Mouse (Mus musculus) neural tube, embryonic 11.5 days (tissue): ENCODE measurements around the gene Morc1. TPM values are rescaled to one million over a fixed set of nuclear protein-coding genes. Genes with fewer than 3 reads are reported as not detected.

Source experiments
- ATAC-seq: fragments of 200-750 bp; cut with Nextera tagmentation; 2 replicates; pipeline ENCODE4 v1.8.0; 2017; ENCODE audit warnings: moderate number of reproducible peaks, mild to moderate bottlenecking, moderate TSS enrichment, moderate library complexity; ENCODE audit not compliant: insufficient read depth, low FRiP score, low TSS enrichment
- DNase-seq: peaks from one replicate; pipeline ENCODE4 v3.0.0-alpha.2; 2015; ENCODE audit warnings: low spot score
- H3K27ac ChIP-seq: fragments of 300-500 bp; sonication (generic); 2 replicates; pipeline ENCODE4 v1.5.1; 2014; ENCODE audit warnings: low read depth, mild to moderate bottlenecking, low read length
- H3K27me3 ChIP-seq: fragments of 300-500 bp; sonication (generic); 2 replicates; pipeline ENCODE4 v1.6.1; 2014; ENCODE audit warnings: mild to moderate bottlenecking, low read length, mixed read lengths; ENCODE audit not compliant: control insufficient read depth, insufficient read depth
- H3K36me3 ChIP-seq: fragments of 300-500 bp; sonication (generic); 2 replicates; pipeline ENCODE4 v1.6.1; 2014; ENCODE audit warnings: mild to moderate bottlenecking, low read length, moderate library complexity, mixed read lengths; ENCODE audit not compliant: control insufficient read depth, insufficient read depth
- H3K4me1 ChIP-seq: fragments of 300-500 bp; sonication (generic); 2 replicates; pipeline ENCODE4 v1.6.1; 2014; ENCODE audit warnings: low read length, mixed read lengths; ENCODE audit not compliant: control insufficient read depth, insufficient read depth
- H3K4me2 ChIP-seq: fragments of 300-500 bp; sonication (generic); 2 replicates; pipeline ENCODE4 v1.6.1; 2014; ENCODE audit warnings: low read depth, mild to moderate bottlenecking, moderate library complexity
- H3K4me3 ChIP-seq: fragments of 300-500 bp; sonication (generic); 2 replicates; pipeline ENCODE4 v1.5.1; 2014; ENCODE audit warnings: low read depth, low read length
- H3K9ac ChIP-seq: fragments of 300-500 bp; sonication (generic); 2 replicates; pipeline ENCODE4 v1.6.1; 2014; ENCODE audit warnings: mild to moderate bottlenecking, low read length
- H3K9me3 ChIP-seq: fragments of 300-500 bp; sonication (generic); 2 replicates; pipeline ENCODE4 v1.6.1; 2016; ENCODE audit warnings: low read length; ENCODE audit not compliant: control insufficient read depth
- WGBS: fragments of 180-500 bp; shearing (Covaris S2); extraction: QIAGEN DNeasy Blood & Tissue Kit; methylation state at CpG from one replicate; pipeline ENCODE4 v1.1.7; 2014; 5-methylcytosine and 5-hydroxymethylcytosine counted together
- polyA plus RNA-seq: library from polyadenylated mRNA; unstranded; fragments of >200 nt; fragmentation: Nextera tagmentation; extraction: Ambion mirVana; gene quantifications from 2 replicates; pipeline ENCODE4 v1.2.1, GENCODE M21; 2014

Gene Morc1
- polyA plus RNA-seq, 1 experiment from 2014 or later: not detected

DNA sequence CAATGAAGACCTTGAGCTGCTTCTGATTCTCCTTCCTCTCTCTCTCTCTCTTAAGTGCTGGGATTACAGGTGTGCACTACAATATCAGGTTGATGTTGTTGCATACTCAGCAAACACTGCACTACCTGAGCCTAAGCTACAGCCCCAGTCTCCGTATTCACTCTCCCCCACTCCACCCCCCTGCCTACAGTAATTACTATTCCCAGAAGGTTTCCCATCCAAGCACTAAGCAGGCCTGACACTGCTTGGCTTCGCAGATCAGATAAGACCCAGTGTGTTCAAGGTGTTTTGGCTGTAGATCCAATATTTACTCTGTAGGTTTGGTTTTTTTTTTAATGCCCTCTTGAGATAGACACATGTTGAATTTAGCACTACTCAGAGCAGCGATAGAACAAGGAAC is 20.9 kb upstream of the Morc1 start:
- H3K27me3 ChIP-seq: no peaks in the 10 kb centered on the region
- H3K4me2 ChIP-seq: no peak overlapping the region
- DNase-seq (no peak), ATAC-seq (no peak)
- H3K9ac ChIP-seq: no peak overlapping the region
- no peak overlapping the region for H3K27ac ChIP-seq
- no peaks in the 10 kb centered on the region for H3K9me3 ChIP-seq
- no peaks in the 10 kb centered on the region for H3K4me1 ChIP-seq
- 79% methylated on average over 3 of the region's 3 CpGs for WGBS
- no peak overlapping the region for H3K4me3 ChIP-seq
- H3K36me3 ChIP-seq: no peaks in the 10 kb centered on the region

DNA sequence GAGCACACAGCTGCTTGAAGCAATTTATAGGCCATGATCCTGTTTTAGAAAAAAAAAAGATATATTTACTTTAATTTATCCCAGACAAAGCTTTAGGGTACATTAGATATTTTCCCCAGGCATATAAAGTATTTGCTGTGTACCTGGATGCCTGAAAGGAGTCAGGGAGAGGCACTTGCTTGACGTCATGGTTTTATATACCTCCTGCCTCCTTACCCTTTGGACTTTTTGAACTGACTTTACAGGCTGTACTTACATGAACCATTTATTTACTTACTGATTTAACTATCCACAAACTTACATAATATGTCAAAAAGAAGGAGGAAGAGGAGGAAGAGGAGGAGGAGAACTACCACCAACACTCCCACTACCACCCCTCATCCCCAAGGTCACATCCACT is 18.8 kb upstream of the Morc1 start, which contains the start of gene Gm5485:
Gene Gm5485, minus strand, starts transcription at position 171 of the 400 bp plus-strand sequence.
- H3K36me3 ChIP-seq: no peaks in the 10 kb centered on the region
- H3K4me1 ChIP-seq: no peaks in the 10 kb centered on the region
- no peaks in the 10 kb centered on the region for H3K9me3 ChIP-seq
- no peak within 1 kb of the TSS for H3K4me3 ChIP-seq
- 87% methylated on average over 1 of the region's 1 CpGs for WGBS
- DNase-seq: no peak
- no peak within 1 kb of the TSS for H3K4me2 ChIP-seq
- no peak for ATAC-seq
- H3K9ac ChIP-seq: no peak within 1 kb of the TSS
- H3K27ac ChIP-seq: no peak within 1 kb of the TSS
- H3K27me3 ChIP-seq: no peaks in the 10 kb centered on the region

DNA sequence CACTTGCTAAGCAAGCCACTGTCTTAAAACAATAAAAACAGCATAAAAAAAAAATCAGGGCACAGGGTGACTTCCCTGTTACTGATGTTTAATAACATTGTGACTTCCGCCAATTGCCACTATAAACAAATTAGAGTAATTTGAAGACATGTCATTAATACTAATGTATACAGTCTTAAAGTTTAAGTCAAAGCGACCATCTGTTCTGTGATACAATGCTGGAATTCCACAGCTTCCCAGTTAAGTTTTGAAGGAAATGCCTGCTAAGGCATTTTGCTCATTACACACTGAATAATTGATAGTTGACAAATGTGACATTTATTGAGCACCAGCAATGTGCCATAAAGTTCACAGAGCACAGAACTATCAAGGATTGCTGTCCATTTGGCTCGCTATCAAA is 12.5 kb upstream of the Morc1 start:
- DNase-seq: no peak
- Histone ChIP-seq H3K9me3 (no peaks in the 10 kb centered on the region), H3K36me3 (no peaks in the 10 kb centered on the region), H3K4me3 (no peak overlapping the region), H3K4me1 (no peaks in the 10 kb centered on the region), H3K9ac (no peak overlapping the region), H3K4me2 (no peak overlapping the region), H3K27ac (no peak overlapping the region), H3K27me3 (no peaks in the 10 kb centered on the region)
- WGBS: 57% methylated on average over 3 of the region's 3 CpGs
- no peak for ATAC-seq

DNA sequence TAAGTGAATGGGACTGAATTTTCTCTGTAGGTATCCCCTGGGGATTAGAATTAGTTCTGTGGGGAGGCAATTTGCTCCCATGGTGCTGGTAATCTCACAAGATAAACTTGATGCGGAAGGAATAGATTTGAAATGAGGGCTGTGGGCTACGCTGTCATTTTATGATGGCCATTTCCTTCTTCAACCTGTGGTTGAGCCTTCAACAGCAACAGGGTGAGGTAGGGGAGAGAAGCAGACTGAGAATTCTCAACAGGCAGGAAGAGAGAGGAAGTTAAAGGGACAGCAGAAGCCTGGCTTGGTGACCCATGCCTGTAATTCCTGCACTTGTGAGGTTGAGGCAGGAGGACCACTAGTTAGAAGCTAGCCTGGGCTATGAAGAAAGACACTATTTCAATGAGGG is 12.0 kb upstream of the Morc1 start:
- Histone ChIP-seq H3K4me3 (no peak overlapping the region), H3K36me3 (no peaks in the 10 kb centered on the region), H3K9me3 (no peaks in the 10 kb centered on the region), H3K4me2 (no peak overlapping the region), H3K9ac (no peak overlapping the region), H3K27me3 (no peaks in the 10 kb centered on the region), H3K4me1 (no peaks in the 10 kb centered on the region), H3K27ac (no peak overlapping the region)
- WGBS: 57% methylated on average over 2 of the region's 2 CpGs
- DNase-seq (no peak), ATAC-seq (no peak)

- H3K4me1 ChIP-seq: no peaks in the 10 kb centered on the region
- 31% methylated on average over 2 of the region's 2 CpGs for WGBS
- no peaks in the 10 kb centered on the region for H3K9me3 ChIP-seq
- no peak overlapping the region for H3K27ac ChIP-seq
- ATAC-seq: no peak
- H3K4me2 ChIP-seq: no peak overlapping the region
- DNase-seq: no peak
- no peaks in the 10 kb centered on the region for H3K36me3 ChIP-seq
- no peak overlapping the region for H3K9ac ChIP-seq
- no peaks in the 10 kb centered on the region for H3K27me3 ChIP-seq
- no peak overlapping the region for H3K4me3 ChIP-seq
Measured at GRCm38 (mm10) chr16:48422501-48422900, 8.5 kb upstream of the Morc1 start.

- no peak overlapping the region for H3K9ac ChIP-seq
- no peak overlapping the region for H3K4me3 ChIP-seq
- H3K9me3 ChIP-seq: no peaks in the 10 kb centered on the region
- no peaks in the 10 kb centered on the region for H3K4me1 ChIP-seq
- no peak overlapping the region for H3K27ac ChIP-seq
- ATAC-seq (no peak), DNase-seq (no peak)
- 87% methylated on average over 4 of the region's 4 CpGs for WGBS
- no peaks in the 10 kb centered on the region for H3K27me3 ChIP-seq
- H3K4me2 ChIP-seq: no peak overlapping the region
- no peaks in the 10 kb centered on the region for H3K36me3 ChIP-seq
Measured at GRCm38 (mm10) chr16:48424069-48424468, 7.0 kb upstream of the Morc1 start.

GRCm38 (mm10) chr16:48429427-48429826 is 1.6 kb upstream of the Morc1 start:
- H3K36me3 ChIP-seq: no peaks in the 10 kb centered on the region
- 67% methylated on average over 1 of the region's 1 CpGs for WGBS
- DNase-seq: no peak
- H3K9ac ChIP-seq: no peak overlapping the region
- no peak overlapping the region for H3K27ac ChIP-seq
- ATAC-seq: no peak
- no peak overlapping the region for H3K4me3 ChIP-seq
- H3K4me1 ChIP-seq: no peaks in the 10 kb centered on the region
- no peaks in the 10 kb centered on the region for H3K9me3 ChIP-seq
- no peaks in the 10 kb centered on the region for H3K27me3 ChIP-seq
- no peak overlapping the region for H3K4me2 ChIP-seq

- H3K4me1 ChIP-seq: no peaks in the 10 kb centered on the region
- no peaks in the 10 kb centered on the region for H3K9me3 ChIP-seq
- no peak overlapping the region for H3K4me2 ChIP-seq
- no peak overlapping the region for H3K27ac ChIP-seq
- ATAC-seq (no peak), DNase-seq (no peak)
- H3K36me3 ChIP-seq: no peaks in the 10 kb centered on the region
- no peaks in the 10 kb centered on the region for H3K27me3 ChIP-seq
- H3K9ac ChIP-seq: no peak overlapping the region
- WGBS: 26% methylated on average over 1 of the region's 1 CpGs
- no peak overlapping the region for H3K4me3 ChIP-seq
Measured at GRCm38 (mm10) chr16:48435454-48435853, 4.4 kb downstream of the Morc1 start.

GRCm38 (mm10) chr16:48437476-48437875 is 6.4 kb downstream of the Morc1 start:
- Histone ChIP-seq H3K9me3 (no peaks in the 10 kb centered on the region), H3K27me3 (no peaks in the 10 kb centered on the region), H3K4me2 (no peak overlapping the region), H3K36me3 (no peaks in the 10 kb centered on the region), H3K4me3 (no peak overlapping the region), H3K27ac (no peak overlapping the region), H3K4me1 (no peaks in the 10 kb centered on the region), H3K9ac (no peak overlapping the region)
- DNase-seq (no peak), ATAC-seq (no peak)
